Comparison of ENCODE assay signal across 11 mouse cellular contexts in genomic region chr5:149908376-149909078, GRCm38 (mm10).
DNase-seq lines count a peak whose midpoint lies in the region; ATAC-seq and TF ChIP-seq lines count a peak whose summit lies in the region.
"Had no signal": no experiment of that assay in that cellular context is flagged by ENCODE, and none has a peak within 500 bp of the region (broad histone marks: within the 10 kb centered on the region; RNA-seq: fewer than 3 reads in every experiment).

No protein-coding gene starts in this region.

- 46% methylated on average over 4 of the region's 4 CpGs for WGBS in heart, embryonic 13.5 days

- DNase-seq in left cerebral cortex, postnatal 4 days = peak; percentile 69
- no peak for DNase-seq in left cerebral cortex, adult 2 months (ENCODE audit: extremely low spot score in 1 of 2, low spot score in 2 of 2)
- DNase-seq in kidney, postnatal 25 days = peak; percentile 33 to 49
- no peak for DNase-seq in gastrocnemius, postnatal 10 days
- DNase-seq in embryo, embryonic 11 days = no peak
- no peak for DNase-seq in B cell, adult 2 months

- H3K4me1 ChIP-seq in brown adipose tissue, adult 24 weeks (ENCODE audit: control insufficient read depth, insufficient read depth, insufficient read length, low read length) = peaks cover 4% of the 10 kb centered on the region; the same call in 1 of the 2 replicates
- peaks cover 16% of the 10 kb centered on the region for H3K4me1 ChIP-seq in heart, embryonic 13.5 days
- H3K4me1 ChIP-seq: forebrain, embryonic 15.5 days had no signal

- intact Hi-C loops in left cerebral cortex, postnatal 4 days (cut with DNase I) = no loop called here
- intact Hi-C loops in left cerebral cortex, adult 2 months (cut with DNase I) = no loop called here

- H3K27me3 ChIP-seq in heart, embryonic 13.5 days (replicated peaks) = no peaks in the 10 kb centered on the region
- H3K27me3 ChIP-seq: forebrain, embryonic 15.5 days; neural tube, embryonic 12.5 days had no signal

- H3K9me3 ChIP-seq in heart, embryonic 13.5 days = no peaks in the 10 kb centered on the region
- H3K9me3 ChIP-seq: forebrain, embryonic 15.5 days; neural tube, embryonic 12.5 days had no signal

- H3K27ac ChIP-seq in left cerebral cortex, adult 2 months = no peak overlapping the region
- peak overlapping the region; percentile 84 for H3K27ac ChIP-seq in brown adipose tissue, adult 24 weeks (replicated peaks; ENCODE audit: low read depth, low read length)
- H3K27ac ChIP-seq in heart, embryonic 13.5 days (replicated peaks) = peak overlapping the region; percentile 69
- H3K27ac ChIP-seq: forebrain, embryonic 15.5 days; neural tube, embryonic 12.5 days had no signal

- TF ChIP-seq CTCF in left cerebral cortex, adult 2 months (IDR thresholded peaks at IDR 0.05) = no peak

- no peak for ATAC-seq in heart, embryonic 13.5 days (ENCODE audit: extremely low read depth, insufficient number of reproducible peaks, low FRiP score, low TSS enrichment)
- ATAC-seq: forebrain, embryonic 15.5 days had no signal

- H3K4me2 ChIP-seq in heart, embryonic 13.5 days = 0 out of 2 replicates have a peak overlapping the region, but pooled peaks have one; percentile 33
- H3K4me2 ChIP-seq: forebrain, embryonic 15.5 days; hindbrain, embryonic 14.5 days; neural tube, embryonic 12.5 days had no signal

- H3K4me3 ChIP-seq in left cerebral cortex, adult 2 months = no peak overlapping the region
- no peak overlapping the region for H3K4me3 ChIP-seq in brown adipose tissue, adult 24 weeks (ENCODE audit: insufficient read depth, low read depth, low read length)
- H3K4me3 ChIP-seq in heart, embryonic 13.5 days = no peak overlapping the region
- H3K4me3 ChIP-seq: forebrain, embryonic 15.5 days; neural tube, embryonic 12.5 days had no signal

- H3K36me3 ChIP-seq in heart, embryonic 13.5 days = no peaks in the 10 kb centered on the region
- H3K36me3 ChIP-seq: forebrain, embryonic 15.5 days; neural tube, embryonic 12.5 days had no signal

- no peak overlapping the region for H3K9ac ChIP-seq in heart, embryonic 13.5 days
- H3K9ac ChIP-seq: forebrain, embryonic 15.5 days; hindbrain, embryonic 14.5 days; neural tube, embryonic 12.5 days had no signal

Comparison
In these comparisons a context has a peak if more than half of its experiments do, and no peak if none do; other contexts are left out.
1. DNase-seq: peak in left cerebral cortex, postnatal 4 days (single experiment) and kidney, postnatal 25 days (2 of 2); none in left cerebral cortex, adult 2 months (0 of 2), gastrocnemius, postnatal 10 days (single experiment), embryo, embryonic 11 days (single experiment) and B cell, adult 2 months (0 of 2).